Mouse (Mus musculus) midbrain, embryonic 12.5 days (tissue): ENCODE measurements around the gene Atxn1. TPM values are rescaled to one million over a fixed set of nuclear protein-coding genes. Genes with fewer than 3 reads are reported as not detected.

Experiments used
- ATAC-seq: fragments of 200-750 bp; cut with Nextera tagmentation; 2 replicates; pipeline ENCODE4 v1.8.0; 2017; ENCODE audit warnings: low read depth, moderate TSS enrichment, moderate library complexity; ENCODE audit not compliant: low FRiP score
- H3K27ac ChIP-seq: fragments of 300-500 bp; sonication (generic); replicated peaks from 2 replicates; pipeline ENCODE4 v1.5.1; 2016; ENCODE audit warnings: mild to moderate bottlenecking
- H3K27me3 ChIP-seq: fragments of 300-500 bp; sonication (generic); 2 replicates; pipeline ENCODE4 v1.6.1; 2016; ENCODE audit warnings: mild to moderate bottlenecking
- H3K36me3 ChIP-seq: fragments of 300-500 bp; sonication (generic); 2 replicates; pipeline ENCODE4 v1.6.1; 2016
- H3K4me1 ChIP-seq: fragments of 300-500 bp; sonication (generic); 2 replicates; pipeline ENCODE4 v1.6.1; 2016
- H3K4me2 ChIP-seq: fragments of 300-500 bp; sonication (generic); replicated peaks from 2 replicates; pipeline ENCODE4 v1.6.1; 2016; ENCODE audit warnings: mild to moderate bottlenecking, moderate library complexity
- H3K4me3 ChIP-seq: fragments of 300-500 bp; sonication (generic); 2 replicates; pipeline ENCODE4 v1.5.1; 2016; ENCODE audit warnings: mild to moderate bottlenecking
- H3K9ac ChIP-seq: fragments of 300-500 bp; sonication (generic); replicated peaks from 2 replicates; pipeline ENCODE4 v1.6.1; 2016; ENCODE audit warnings: mild to moderate bottlenecking, moderate library complexity
- H3K9me3 ChIP-seq: fragments of 300-500 bp; sonication (generic); 2 replicates; pipeline ENCODE4 v1.6.1; 2016; ENCODE audit warnings: mild to moderate bottlenecking
- WGBS: fragments of 180-500 bp; shearing (Covaris S2); methylation state at CpG from one replicate; pipeline ENCODE4 v1.1.7; 2016; 5-methylcytosine and 5-hydroxymethylcytosine counted together
- polyA plus RNA-seq: library from polyadenylated mRNA; unstranded; fragments of >200 nt; fragmentation: Nextera tagmentation; extraction: Ambion mirVana; gene quantifications from 2 replicates; pipeline ENCODE4 v1.2.1, GENCODE M21; 2016

The Atxn1 gene
- polyA plus RNA-seq, 1 experiment from 2014 or later = 4.2 TPM

GRCm38 (mm10) chr13:45715583-45716180, 249.1 kb downstream of the Atxn1 start:
- H3K9me3 ChIP-seq = no peaks in the 10 kb centered on the region
- H3K36me3 ChIP-seq = no peaks in the 10 kb centered on the region
- no peak overlapping the region for H3K9ac ChIP-seq
- no peak overlapping the region for H3K4me3 ChIP-seq
- H3K4me2 ChIP-seq = no peak overlapping the region
- 81% methylated on average over 7 of the region's 7 CpGs for WGBS
- ATAC-seq = no peak
- 0 out of 2 replicates have a peak, but pooled peaks cover 3% of the 10 kb centered on the region for H3K4me1 ChIP-seq
- H3K27ac ChIP-seq = no peak overlapping the region
- no peaks in the 10 kb centered on the region for H3K27me3 ChIP-seq

GRCm38 (mm10) chr13:45710041-45710440, 254.8 kb downstream of the Atxn1 start:
- H3K4me1 ChIP-seq = peaks cover 2% of the 10 kb centered on the region; the same call in 1 of the 2 replicates
- no peaks in the 10 kb centered on the region for H3K9me3 ChIP-seq
- H3K4me2 ChIP-seq = no peak overlapping the region
- H3K9ac ChIP-seq = no peak overlapping the region
- H3K27ac ChIP-seq = no peak overlapping the region
- H3K4me3 ChIP-seq = no peak overlapping the region
- no peaks in the 10 kb centered on the region for H3K36me3 ChIP-seq
- WGBS = 92% methylated on average over 8 of the region's 8 CpGs
- H3K27me3 ChIP-seq = no peaks in the 10 kb centered on the region
- ATAC-seq = no peak

- Histone ChIP-seq H3K4me3 (no peak overlapping the region), H3K27ac (no peak overlapping the region), H3K9me3 (no peaks in the 10 kb centered on the region), H3K4me1 (peaks cover 2% of the 10 kb centered on the region; the same call in 1 of the 2 replicates), H3K27me3 (no peaks in the 10 kb centered on the region), H3K36me3 (no peaks in the 10 kb centered on the region), H3K9ac (no peak overlapping the region), H3K4me2 (no peak overlapping the region)
- no peak for ATAC-seq
- WGBS = 85% methylated on average over 11 of the region's 11 CpGs
These were observed 255.4 kb downstream of the Atxn1 start for GRCm38 (mm10) chr13:45709402-45709801.

GRCm38 (mm10) chr13:45701296-45701790, 263.5 kb downstream of the Atxn1 start:
- ATAC-seq = no peak
- Histone ChIP-seq H3K27ac (no peak overlapping the region), H3K4me3 (no peak overlapping the region), H3K27me3 (no peaks in the 10 kb centered on the region), H3K9me3 (no peaks in the 10 kb centered on the region), H3K4me1 (no peaks in the 10 kb centered on the region), H3K9ac (no peak overlapping the region), H3K4me2 (no peak overlapping the region), H3K36me3 (no peaks in the 10 kb centered on the region)
- 85% methylated on average over 7 of the region's 7 CpGs for WGBS

- H3K27ac ChIP-seq = no peak overlapping the region
- no peak for ATAC-seq
- H3K9me3 ChIP-seq = no peaks in the 10 kb centered on the region
- no peaks in the 10 kb centered on the region for H3K4me1 ChIP-seq
- no peaks in the 10 kb centered on the region for H3K36me3 ChIP-seq
- H3K4me2 ChIP-seq = no peak overlapping the region
- no peak overlapping the region for H3K9ac ChIP-seq
- H3K4me3 ChIP-seq = no peak overlapping the region
- H3K27me3 ChIP-seq = no peaks in the 10 kb centered on the region
- WGBS = 88% methylated on average over 3 of the region's 3 CpGs
These were observed 265.8 kb downstream of the Atxn1 start for GRCm38 (mm10) chr13:45698982-45699381.

- no peak overlapping the region for H3K4me2 ChIP-seq
- H3K9me3 ChIP-seq = no peaks in the 10 kb centered on the region
- H3K9ac ChIP-seq = no peak overlapping the region
- no peaks in the 10 kb centered on the region for H3K27me3 ChIP-seq
- no peaks in the 10 kb centered on the region for H3K36me3 ChIP-seq
- WGBS = 97% methylated on average over 6 of the region's 6 CpGs
- ATAC-seq = no peak
- H3K27ac ChIP-seq = no peak overlapping the region
- no peaks in the 10 kb centered on the region for H3K4me1 ChIP-seq
- no peak overlapping the region for H3K4me3 ChIP-seq
These were observed 268.8 kb downstream of the Atxn1 start for GRCm38 (mm10) chr13:45696009-45696408.

- ATAC-seq = no peak
- no peak overlapping the region for H3K4me3 ChIP-seq
- 93% methylated on average over 12 of the region's 12 CpGs for WGBS
- H3K9me3 ChIP-seq = no peaks in the 10 kb centered on the region
- no peak overlapping the region for H3K4me2 ChIP-seq
- no peaks in the 10 kb centered on the region for H3K36me3 ChIP-seq
- H3K27me3 ChIP-seq = no peaks in the 10 kb centered on the region
- no peaks in the 10 kb centered on the region for H3K4me1 ChIP-seq
- H3K9ac ChIP-seq = no peak overlapping the region
- no peak overlapping the region for H3K27ac ChIP-seq
These were observed 269.8 kb downstream of the Atxn1 start for GRCm38 (mm10) chr13:45694921-45695437.

GRCm38 (mm10) chr13:45693953-45694352, 270.9 kb downstream of the Atxn1 start:
- H3K27me3 ChIP-seq = no peaks in the 10 kb centered on the region
- no peak overlapping the region for H3K4me2 ChIP-seq
- no peak overlapping the region for H3K4me3 ChIP-seq
- H3K9me3 ChIP-seq = no peaks in the 10 kb centered on the region
- 93% methylated on average over 9 of the region's 9 CpGs for WGBS
- H3K27ac ChIP-seq = no peak overlapping the region
- H3K4me1 ChIP-seq = no peaks in the 10 kb centered on the region
- H3K36me3 ChIP-seq = no peaks in the 10 kb centered on the region
- ATAC-seq = no peak
- H3K9ac ChIP-seq = no peak overlapping the region

GRCm38 (mm10) chr13:45693534-45693933, 271.3 kb downstream of the Atxn1 start:
- H3K36me3 ChIP-seq = no peaks in the 10 kb centered on the region
- no peak overlapping the region for H3K4me3 ChIP-seq
- ATAC-seq = no peak
- no peak overlapping the region for H3K4me2 ChIP-seq
- H3K9me3 ChIP-seq = no peaks in the 10 kb centered on the region
- no peak overlapping the region for H3K27ac ChIP-seq
- H3K27me3 ChIP-seq = no peaks in the 10 kb centered on the region
- 84% methylated on average over 11 of the region's 11 CpGs for WGBS
- no peak overlapping the region for H3K9ac ChIP-seq
- H3K4me1 ChIP-seq = no peaks in the 10 kb centered on the region

- Histone ChIP-seq H3K4me2 (no peak overlapping the region), H3K4me1 (no peaks in the 10 kb centered on the region), H3K4me3 (no peak overlapping the region), H3K36me3 (no peaks in the 10 kb centered on the region), H3K9ac (no peak overlapping the region), H3K27me3 (no peaks in the 10 kb centered on the region), H3K27ac (no peak overlapping the region), H3K9me3 (no peaks in the 10 kb centered on the region)
- WGBS = 91% methylated on average over 4 of the region's 4 CpGs
- ATAC-seq = no peak
These were observed 271.7 kb downstream of the Atxn1 start for GRCm38 (mm10) chr13:45693126-45693525.

GRCm38 (mm10) chr13:45692440-45692839, 272.4 kb downstream of the Atxn1 start:
- 68% methylated on average over 9 of the region's 9 CpGs for WGBS
- H3K9ac ChIP-seq = no peak overlapping the region
- H3K9me3 ChIP-seq = no peaks in the 10 kb centered on the region
- no peak for ATAC-seq
- H3K4me1 ChIP-seq = no peaks in the 10 kb centered on the region
- H3K27me3 ChIP-seq = no peaks in the 10 kb centered on the region
- no peak overlapping the region for H3K27ac ChIP-seq
- H3K36me3 ChIP-seq = no peaks in the 10 kb centered on the region
- H3K4me3 ChIP-seq = no peak overlapping the region
- no peak overlapping the region for H3K4me2 ChIP-seq

- Histone ChIP-seq H3K9ac (no peak overlapping the region), H3K36me3 (no peaks in the 10 kb centered on the region), H3K27ac (no peak overlapping the region), H3K4me3 (no peak overlapping the region), H3K4me1 (peaks cover 3% of the 10 kb centered on the region; the same call in 1 of the 2 replicates), H3K9me3 (no peaks in the 10 kb centered on the region), H3K27me3 (no peaks in the 10 kb centered on the region), H3K4me2 (no peak overlapping the region)
- ATAC-seq = no peak
- 86% methylated on average over 1 of the region's 1 CpGs for WGBS
These were observed 274.4 kb downstream of the Atxn1 start for GRCm38 (mm10) chr13:45690426-45690825.

GRCm38 (mm10) chr13:45688864-45689263, 275.9 kb downstream of the Atxn1 start:
- H3K27ac ChIP-seq = no peak overlapping the region
- ATAC-seq = no peak
- no peak overlapping the region for H3K9ac ChIP-seq
- no peaks in the 10 kb centered on the region for H3K36me3 ChIP-seq
- 75% methylated on average over 2 of the region's 2 CpGs for WGBS
- H3K4me1 ChIP-seq = peaks cover 3% of the 10 kb centered on the region; the same call in 1 of the 2 replicates
- no peak overlapping the region for H3K4me2 ChIP-seq
- H3K27me3 ChIP-seq = no peaks in the 10 kb centered on the region
- H3K9me3 ChIP-seq = no peaks in the 10 kb centered on the region
- H3K4me3 ChIP-seq = no peak overlapping the region
